Mouse (Mus musculus): ENCODE results near the gene Dlgap1.

Dlgap1 gene

GRCm38 (mm10) chr17:70772120-70772899 is 803.4 kb downstream of the Dlgap1 start:
- TF ChIP-seq GATA4 (IDR thresholded peaks at IDR 0.05; ENCODE audit: insufficient replicate concordance, low read length), result no peak

- TF ChIP-seq GATA4 (IDR thresholded peaks at IDR 0.05; ENCODE audit: insufficient replicate concordance, low read length), result no peak
Measured at GRCm38 (mm10) chr17:70779770-70780169, 810.9 kb downstream of the Dlgap1 start.

- TF ChIP-seq GATA4 (IDR thresholded peaks at IDR 0.05; ENCODE audit: insufficient replicate concordance, low read length), result no peak
Measured at GRCm38 (mm10) chr17:70780726-70781689, 812.1 kb downstream of the Dlgap1 start.

GRCm38 (mm10) chr17:70783273-70783672 is 814.4 kb downstream of the Dlgap1 start:
- TF ChIP-seq GATA4 (IDR thresholded peaks at IDR 0.05; ENCODE audit: insufficient replicate concordance, low read length), result no peak

GRCm38 (mm10) chr17:70787366-70787765 is 818.5 kb downstream of the Dlgap1 start:
- no peak for TF ChIP-seq GATA4 (IDR thresholded peaks at IDR 0.05; ENCODE audit: insufficient replicate concordance, low read length)

GRCm38 (mm10) chr17:70790801-70791200 is 821.9 kb downstream of the Dlgap1 start:
- no peak for TF ChIP-seq GATA4 (IDR thresholded peaks at IDR 0.05; ENCODE audit: insufficient replicate concordance, low read length)

GRCm38 (mm10) chr17:70791596-70792275 is 822.9 kb downstream of the Dlgap1 start:
- no peak for TF ChIP-seq GATA4 (IDR thresholded peaks at IDR 0.05; ENCODE audit: insufficient replicate concordance, low read length)

GRCm38 (mm10) chr17:70794291-70794690 is 825.4 kb downstream of the Dlgap1 start:
- TF ChIP-seq GATA4 (IDR thresholded peaks at IDR 0.05; ENCODE audit: insufficient replicate concordance, low read length), result no peak

GRCm38 (mm10) chr17:70794722-70795121 is 825.8 kb downstream of the Dlgap1 start:
- TF ChIP-seq GATA4 (IDR thresholded peaks at IDR 0.05; ENCODE audit: insufficient replicate concordance, low read length), result no peak

GRCm38 (mm10) chr17:70795196-70795595 is 826.3 kb downstream of the Dlgap1 start:
- no peak for TF ChIP-seq GATA4 (IDR thresholded peaks at IDR 0.05; ENCODE audit: insufficient replicate concordance, low read length)

- no peak for TF ChIP-seq GATA4 (IDR thresholded peaks at IDR 0.05; ENCODE audit: insufficient replicate concordance, low read length)
Measured at GRCm38 (mm10) chr17:70796940-70797772, 828.3 kb downstream of the Dlgap1 start.

GRCm38 (mm10) chr17:70797773-70798045 is 828.8 kb downstream of the Dlgap1 start:
- no peak for TF ChIP-seq GATA4 (IDR thresholded peaks at IDR 0.05; ENCODE audit: insufficient replicate concordance, low read length)

- TF ChIP-seq GATA4 (IDR thresholded peaks at IDR 0.05; ENCODE audit: insufficient replicate concordance, low read length), result no peak
Measured at GRCm38 (mm10) chr17:70799266-70799665, 830.4 kb downstream of the Dlgap1 start.

- TF ChIP-seq GATA4 (IDR thresholded peaks at IDR 0.05; ENCODE audit: insufficient replicate concordance, low read length), result no peak
Measured at GRCm38 (mm10) chr17:70802022-70802421, 833.1 kb downstream of the Dlgap1 start.

- no peak for TF ChIP-seq GATA4 (IDR thresholded peaks at IDR 0.05; ENCODE audit: insufficient replicate concordance, low read length)
Measured at GRCm38 (mm10) chr17:70805866-70806265, 837.0 kb downstream of the Dlgap1 start.
